In the genomic region with DNA sequence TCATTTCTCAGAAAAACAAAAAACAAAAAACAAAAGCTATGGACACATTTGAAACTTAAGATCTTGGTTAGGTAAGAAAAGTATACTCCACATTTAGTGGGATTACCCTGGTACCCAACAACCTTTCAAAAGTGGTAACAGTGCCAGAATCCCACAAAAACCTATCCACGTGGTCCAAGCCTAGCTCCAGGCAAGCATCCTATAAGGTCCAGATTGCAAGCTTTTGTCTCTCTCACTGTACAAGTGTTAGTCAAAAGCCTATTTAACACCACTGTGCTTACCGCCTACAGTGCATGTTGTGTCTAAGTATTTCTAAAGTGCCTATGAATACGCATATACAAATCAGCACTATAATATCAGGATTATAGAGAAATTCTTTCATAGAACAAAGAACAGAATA, we compare ENCODE assay signal across 21 mouse cellular contexts.
"Had no signal": no experiment of that assay in that cellular context is flagged by ENCODE, and none has a peak within 500 bp of the region (broad histone marks: within the 10 kb centered on the region; RNA-seq: fewer than 3 reads in every experiment).

No protein-coding gene starts in this region.

- DNase-seq: kidney, postnatal 10 days; kidney, postnatal 36 days; layer of hippocampus, postnatal 36 days; liver, postnatal 0 days; lung, embryonic 14.5 days; right cerebral cortex, adult 18-20 months; right cerebral cortex, postnatal 14 days; right cerebral cortex, postnatal 4 days; thymus, adult 18-20 months; thymus, postnatal 36 days had no signal

- H3K4me3 ChIP-seq: kidney, embryonic 15.5 days; left cerebral cortex, adult 2 months; midbrain, embryonic 12.5 days; midbrain, embryonic 15.5 days; neural tube, embryonic 12.5 days; neural tube, embryonic 15.5 days had no signal

- H3K27me3 ChIP-seq: kidney, embryonic 15.5 days; midbrain, embryonic 12.5 days; midbrain, embryonic 15.5 days; neural tube, embryonic 12.5 days; neural tube, embryonic 15.5 days had no signal

- H3K9me3 ChIP-seq: kidney, embryonic 15.5 days; midbrain, embryonic 12.5 days; midbrain, embryonic 15.5 days; neural tube, embryonic 12.5 days; neural tube, embryonic 15.5 days had no signal

- H3K4me2 ChIP-seq: kidney, embryonic 15.5 days; liver, embryonic 11.5 days; lung, embryonic 14.5 days; midbrain, embryonic 12.5 days; midbrain, embryonic 15.5 days; neural tube, embryonic 12.5 days; neural tube, embryonic 15.5 days had no signal

- H3K27ac ChIP-seq: kidney, embryonic 15.5 days; left cerebral cortex, adult 2 months; liver, embryonic 14.5 days; macrophage; midbrain, embryonic 12.5 days; midbrain, embryonic 15.5 days; neural tube, embryonic 12.5 days; neural tube, embryonic 15.5 days; stomach, postnatal 0 days had no signal

- ATAC-seq: liver, postnatal 0 days; lung, postnatal 0 days; midbrain, embryonic 15.5 days had no signal

- H3K9ac ChIP-seq: kidney, embryonic 15.5 days; liver, embryonic 14.5 days; liver, postnatal 0 days; lung, embryonic 14.5 days; midbrain, embryonic 12.5 days; midbrain, embryonic 15.5 days; neural tube, embryonic 12.5 days; neural tube, embryonic 15.5 days had no signal
